Mouse (Mus musculus): ENCODE measurements at regions not wholly inside any gene's neighbourhood (a gene's known extent, or its start where the extent isn't known, plus 50 kb on each side); places are given as distances from the start of the nearest gene placed in this dataset.

DNA sequence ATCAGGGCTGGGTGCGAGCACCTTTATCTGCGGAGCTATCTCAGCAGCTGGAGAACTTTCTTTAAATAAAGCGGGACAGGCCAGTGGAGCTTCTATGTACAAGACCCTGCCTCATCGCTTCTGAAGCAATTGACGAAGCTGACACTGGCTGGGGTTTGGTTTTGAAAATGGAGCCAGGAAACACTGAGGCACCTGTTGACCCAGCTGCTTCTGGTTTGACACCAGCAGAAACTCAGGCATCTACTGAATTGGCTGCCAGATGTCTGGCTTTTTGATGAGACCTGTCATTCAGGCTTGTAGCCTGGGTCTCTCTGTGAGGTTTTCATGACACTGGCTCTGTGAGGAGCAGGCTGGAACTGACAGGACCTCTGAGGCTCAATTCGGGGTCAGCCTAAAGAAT lies 124.9 kb upstream of the Rbms3 start:
- 84% methylated on average over 6 of the region's 6 CpGs for WGBS
- no peak overlapping the region for H3K4me2 ChIP-seq (replicated peaks; ENCODE audit: low read depth)
- H3K36me3 ChIP-seq (ENCODE audit: control insufficient read depth, insufficient read depth) = no peaks in the 10 kb centered on the region

DNA sequence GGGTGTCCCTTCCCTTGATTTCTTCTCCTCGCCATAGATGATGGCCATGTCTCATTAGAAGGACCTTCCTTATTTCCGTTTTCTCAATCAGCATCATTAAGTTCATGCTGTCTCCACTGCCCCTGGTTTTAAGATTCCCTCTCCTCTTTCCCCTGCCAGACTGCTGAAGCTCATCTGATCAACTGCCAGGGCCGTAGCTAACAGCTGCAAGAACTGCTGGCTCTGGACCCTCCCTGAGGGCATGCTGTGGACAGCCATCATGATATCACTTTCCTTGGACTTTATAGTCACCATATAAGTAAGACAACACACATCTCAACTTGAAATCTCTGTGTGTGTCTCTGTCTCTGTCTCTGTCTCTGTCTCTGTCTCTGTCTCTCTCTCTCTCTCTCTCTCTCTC lies 123.8 kb upstream of the Rbms3 start:
- Histone ChIP-seq H3K9ac (ENCODE audit: low read depth, low read length) (no peak overlapping the region), H3K36me3 (ENCODE audit: control insufficient read depth, insufficient read depth) (no peaks in the 10 kb centered on the region), H3K27me3 (replicated peaks; ENCODE audit: control insufficient read depth, insufficient read depth, low read length) (no peaks in the 10 kb centered on the region), H3K4me1 (replicated peaks; ENCODE audit: control insufficient read depth, insufficient read depth, low read length) (no peaks in the 10 kb centered on the region), H3K4me3 (ENCODE audit: low read depth, low read length) (no peak overlapping the region), H3K27ac (ENCODE audit: low read depth, low read length) (no peak overlapping the region), H3K4me2 (replicated peaks; ENCODE audit: low read depth) (no peak overlapping the region), H3K9me3 (ENCODE audit: control insufficient read depth) (no peaks in the 10 kb centered on the region)
- WGBS = 82% methylated on average over 3 of the region's 3 CpGs
- no peak for ATAC-seq
- TF ChIP-seq CTCF (IDR thresholded peaks at IDR 0.05; ENCODE audit: low read depth) = no peak

More for the DNA sequence above, 124.9 kb upstream of the Rbms3 start:
- no peak for TF ChIP-seq CTCF (IDR thresholded peaks at IDR 0.05; ENCODE audit: low read depth)
- Histone ChIP-seq H3K4me3 (ENCODE audit: low read depth, low read length) (no peak overlapping the region), H3K9ac (ENCODE audit: low read depth, low read length) (no peak overlapping the region), H3K27me3 (replicated peaks; ENCODE audit: control insufficient read depth, insufficient read depth, low read length) (no peaks in the 10 kb centered on the region), H3K9me3 (ENCODE audit: control insufficient read depth) (no peaks in the 10 kb centered on the region), H3K4me1 (replicated peaks; ENCODE audit: control insufficient read depth, insufficient read depth, low read length) (no peaks in the 10 kb centered on the region), H3K27ac (ENCODE audit: low read depth, low read length) (no peak overlapping the region)
- no peak for ATAC-seq

DNA sequence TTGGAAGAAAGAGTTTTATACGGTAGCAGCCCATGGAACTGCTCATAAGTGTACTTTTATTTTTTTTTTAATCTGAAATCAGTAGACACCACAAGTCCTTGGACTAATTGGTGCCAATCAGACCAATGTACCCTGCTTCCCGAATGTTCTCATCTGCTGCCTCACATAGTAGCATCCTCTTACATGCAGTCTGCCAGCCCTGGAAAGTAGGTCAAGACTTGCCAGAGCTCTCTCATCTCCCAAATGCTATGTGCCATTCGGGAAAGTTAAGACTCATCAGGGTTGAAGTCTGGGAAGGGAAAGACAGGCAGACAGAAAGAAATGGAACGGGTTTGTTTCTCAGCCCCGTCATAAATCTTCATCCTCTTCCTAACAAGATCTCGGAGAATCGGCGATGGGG lies 115.2 kb upstream of the Rbms3 start:
- H3K9me3 ChIP-seq (ENCODE audit: control insufficient read depth) = no peaks in the 10 kb centered on the region
- no peaks in the 10 kb centered on the region for H3K27me3 ChIP-seq (replicated peaks; ENCODE audit: control insufficient read depth, insufficient read depth, low read length)
- H3K9ac ChIP-seq (ENCODE audit: low read depth, low read length) = no peak overlapping the region
- no peak for ATAC-seq
- WGBS = 93% methylated on average over 8 of the region's 8 CpGs
- no peak for TF ChIP-seq CTCF (IDR thresholded peaks at IDR 0.05; ENCODE audit: low read depth)
- H3K4me3 ChIP-seq (ENCODE audit: low read depth, low read length) = no peak overlapping the region
- no peak overlapping the region for H3K27ac ChIP-seq (ENCODE audit: low read depth, low read length)
- H3K36me3 ChIP-seq (ENCODE audit: control insufficient read depth, insufficient read depth) = no peaks in the 10 kb centered on the region
- H3K4me2 ChIP-seq (replicated peaks; ENCODE audit: low read depth) = no peak overlapping the region
- no peaks in the 10 kb centered on the region for H3K4me1 ChIP-seq (replicated peaks; ENCODE audit: control insufficient read depth, insufficient read depth, low read length)

DNA sequence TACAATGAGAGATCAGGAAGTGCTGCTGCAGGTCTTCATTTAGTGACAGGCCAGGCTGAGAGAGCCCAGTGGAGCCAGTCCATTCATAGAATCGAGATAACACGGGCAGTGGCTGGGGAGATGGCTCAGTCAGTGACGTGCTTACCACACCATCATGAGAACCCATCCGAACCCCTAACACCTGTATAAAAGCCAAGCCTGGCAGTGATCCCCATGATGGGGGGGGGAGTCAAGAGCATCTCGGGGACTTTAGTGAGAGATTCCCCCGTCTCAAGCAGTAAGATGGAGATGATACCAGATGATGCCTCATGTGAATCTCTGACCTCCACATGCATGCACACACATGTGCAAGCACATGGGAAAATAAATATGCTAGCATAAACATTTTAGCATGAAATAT lies 99.7 kb upstream of the Rbms3 start:
- 88% methylated on average over 6 of the region's 6 CpGs for WGBS
- H3K4me2 ChIP-seq (replicated peaks; ENCODE audit: low read depth) = no peak overlapping the region
- ATAC-seq = no peak
- no peaks in the 10 kb centered on the region for H3K36me3 ChIP-seq (ENCODE audit: control insufficient read depth, insufficient read depth)
- H3K4me3 ChIP-seq (ENCODE audit: low read depth, low read length) = no peak overlapping the region
- H3K9me3 ChIP-seq (ENCODE audit: control insufficient read depth) = no peaks in the 10 kb centered on the region
- no peak overlapping the region for H3K9ac ChIP-seq (ENCODE audit: low read depth, low read length)
- H3K4me1 ChIP-seq (replicated peaks; ENCODE audit: control insufficient read depth, insufficient read depth, low read length) = no peaks in the 10 kb centered on the region
- H3K27me3 ChIP-seq (replicated peaks; ENCODE audit: control insufficient read depth, insufficient read depth, low read length) = no peaks in the 10 kb centered on the region
- no peak overlapping the region for H3K27ac ChIP-seq (ENCODE audit: low read depth, low read length)
- TF ChIP-seq CTCF (IDR thresholded peaks at IDR 0.05; ENCODE audit: low read depth) = no peak

DNA sequence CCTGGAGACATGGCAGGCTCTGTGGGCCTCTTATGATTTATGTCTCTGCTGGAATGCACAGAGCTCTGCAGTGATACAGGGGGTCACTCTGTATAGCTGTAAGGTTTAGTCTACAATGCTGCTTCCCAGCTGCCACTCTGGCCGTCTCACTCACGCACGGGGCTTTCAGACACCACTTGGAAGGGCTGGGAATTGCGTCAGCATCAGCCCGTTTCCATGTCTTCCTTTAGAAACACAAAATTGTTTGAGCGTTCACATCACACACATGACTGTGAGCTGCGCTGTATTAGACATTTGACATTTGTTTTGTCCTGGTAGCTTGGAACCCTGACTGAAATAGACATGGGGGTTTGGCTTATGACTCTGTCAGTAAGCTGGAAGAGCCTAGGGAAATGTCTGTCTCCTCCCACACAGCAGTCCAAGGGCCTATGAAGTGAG lies 90.5 kb upstream of the Rbms3 start:
- H3K4me1 ChIP-seq (replicated peaks; ENCODE audit: control insufficient read depth, insufficient read depth, low read length) = no peaks in the 10 kb centered on the region
- H3K9me3 ChIP-seq (ENCODE audit: control insufficient read depth) = no peaks in the 10 kb centered on the region; the same call in 1 of the 2 replicates
- no peaks in the 10 kb centered on the region for H3K36me3 ChIP-seq (ENCODE audit: control insufficient read depth, insufficient read depth)
- TF ChIP-seq CTCF (IDR thresholded peaks at IDR 0.05; ENCODE audit: low read depth) = no peak
- no peak overlapping the region for H3K27ac ChIP-seq (ENCODE audit: low read depth, low read length)
- 59% methylated on average over 7 of the region's 7 CpGs for whole genome bisulfite sequencing
- H3K4me2 ChIP-seq (replicated peaks; ENCODE audit: low read depth) = no peak overlapping the region
- ATAC-seq = no peak
- H3K9ac ChIP-seq (ENCODE audit: low read depth, low read length) = no peak overlapping the region
- no peaks in the 10 kb centered on the region for H3K27me3 ChIP-seq (replicated peaks; ENCODE audit: control insufficient read depth, insufficient read depth, low read length)
- H3K4me3 ChIP-seq (ENCODE audit: low read depth, low read length) = no peak overlapping the region

DNA sequence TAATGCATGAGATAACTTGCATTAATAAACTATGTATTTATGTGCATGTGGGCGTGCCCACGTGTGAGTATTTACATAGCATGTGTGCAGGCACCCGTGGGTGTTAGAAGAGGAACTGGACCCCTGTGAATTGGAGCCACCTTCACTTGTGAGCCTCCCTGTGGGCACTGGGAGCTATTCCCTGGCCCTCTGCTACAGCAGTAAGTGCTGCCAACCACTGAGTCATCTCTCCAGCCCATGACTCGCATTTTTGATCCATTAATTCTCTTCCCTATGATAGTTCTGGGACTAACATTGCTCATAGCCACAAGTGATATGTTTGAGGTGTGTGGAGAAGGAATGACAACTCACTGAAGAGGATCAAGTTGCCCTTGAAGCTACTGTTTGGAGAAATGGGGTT lies 87.6 kb upstream of the Rbms3 start:
- Histone ChIP-seq H3K9me3 (ENCODE audit: control insufficient read depth) (no peaks in the 10 kb centered on the region), H3K4me3 (ENCODE audit: low read depth, low read length) (no peak overlapping the region), H3K9ac (ENCODE audit: low read depth, low read length) (no peak overlapping the region), H3K27me3 (replicated peaks; ENCODE audit: control insufficient read depth, insufficient read depth, low read length) (no peaks in the 10 kb centered on the region), H3K4me2 (replicated peaks; ENCODE audit: low read depth) (no peak overlapping the region), H3K27ac (ENCODE audit: low read depth, low read length) (no peak overlapping the region), H3K36me3 (ENCODE audit: control insufficient read depth, insufficient read depth) (no peaks in the 10 kb centered on the region), H3K4me1 (replicated peaks; ENCODE audit: control insufficient read depth, insufficient read depth, low read length) (no peaks in the 10 kb centered on the region)
- TF ChIP-seq CTCF (IDR thresholded peaks at IDR 0.05; ENCODE audit: low read depth) = no peak
- no peak for ATAC-seq
- 72% methylated on average over 4 of the region's 4 CpGs for WGBS

DNA sequence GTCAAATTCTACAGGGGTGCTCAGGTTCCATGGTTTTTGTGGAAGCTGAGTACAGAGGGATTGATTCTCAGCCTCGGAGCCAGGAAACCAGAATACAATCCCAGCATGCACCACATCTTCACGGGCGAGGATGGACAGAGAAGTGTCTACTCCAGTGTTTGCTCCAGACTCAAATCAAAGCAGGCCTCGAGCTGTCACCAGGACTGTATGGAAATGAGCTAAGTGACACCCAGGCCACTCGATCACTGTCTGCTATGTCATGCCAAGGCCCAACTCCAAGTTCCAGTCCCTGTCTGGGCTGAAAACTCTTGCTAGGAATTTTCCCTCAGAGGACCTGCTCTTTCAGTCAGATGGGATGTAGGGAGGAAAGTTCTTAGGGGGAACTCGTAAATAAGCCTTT lies 86.8 kb upstream of the Rbms3 start:
- H3K27me3 ChIP-seq (replicated peaks; ENCODE audit: control insufficient read depth, insufficient read depth, low read length) = no peaks in the 10 kb centered on the region
- H3K36me3 ChIP-seq (ENCODE audit: control insufficient read depth, insufficient read depth) = no peaks in the 10 kb centered on the region
- no peak overlapping the region for H3K27ac ChIP-seq (ENCODE audit: low read depth, low read length)
- ATAC-seq = no peak
- no peak overlapping the region for H3K4me3 ChIP-seq (ENCODE audit: low read depth, low read length)
- H3K4me2 ChIP-seq (replicated peaks; ENCODE audit: low read depth) = no peak overlapping the region
- 82% methylated on average over 6 of the region's 6 CpGs for WGBS
- TF ChIP-seq CTCF (IDR thresholded peaks at IDR 0.05; ENCODE audit: low read depth) = no peak
- no peak overlapping the region for H3K9ac ChIP-seq (ENCODE audit: low read depth, low read length)
- no peaks in the 10 kb centered on the region for H3K9me3 ChIP-seq (ENCODE audit: control insufficient read depth)
- H3K4me1 ChIP-seq (replicated peaks; ENCODE audit: control insufficient read depth, insufficient read depth, low read length) = no peaks in the 10 kb centered on the region

Data from intestine, postnatal 0 days (tissue).